Mouse (Mus musculus): ENCODE measurements around the gene Kif16b. TPM values are rescaled to one million over a fixed set of nuclear protein-coding genes. Genes with fewer than 3 reads are reported as not detected.

The Kif16b gene
- polyA plus RNA-seq, 1 experiment from 2014 or later = 3.9 TPM

- H3K36me3 ChIP-seq = no peaks in the 10 kb centered on the region
- H3K4me1 ChIP-seq (replicated peaks) = no peaks in the 10 kb centered on the region
- no peaks in the 10 kb centered on the region for H3K27me3 ChIP-seq
- H3K4me3 ChIP-seq (replicated peaks) = no peak overlapping the region
- WGBS = 90% methylated on average over 4 of the region's 4 CpGs
- no peak overlapping the region for H3K4me2 ChIP-seq (replicated peaks)
- H3K27ac ChIP-seq = no peak overlapping the region
- no peaks in the 10 kb centered on the region for H3K9me3 ChIP-seq
- H3K9ac ChIP-seq (replicated peaks) = no peak overlapping the region
- ATAC-seq = no peak
These were observed 213.3 kb downstream of the Kif16b start for GRCm38 (mm10) chr2:142687936-142688514.

GRCm38 (mm10) chr2:142682965-142683709, 218.2 kb downstream of the Kif16b start:
- no peaks in the 10 kb centered on the region for H3K27me3 ChIP-seq
- H3K4me1 ChIP-seq (replicated peaks) = no peaks in the 10 kb centered on the region
- H3K36me3 ChIP-seq = no peaks in the 10 kb centered on the region
- no peak for ATAC-seq
- no peak overlapping the region for H3K27ac ChIP-seq
- no peaks in the 10 kb centered on the region for H3K9me3 ChIP-seq
- H3K4me3 ChIP-seq (replicated peaks) = no peak overlapping the region
- no peak overlapping the region for H3K9ac ChIP-seq (replicated peaks)
- H3K4me2 ChIP-seq (replicated peaks) = no peak overlapping the region
- WGBS = 88% methylated on average over 5 of the region's 5 CpGs

- H3K4me3 ChIP-seq (replicated peaks) = no peak overlapping the region
- ATAC-seq = no peak
- no peak overlapping the region for H3K9ac ChIP-seq (replicated peaks)
- no peak overlapping the region for H3K4me2 ChIP-seq (replicated peaks)
- no peak overlapping the region for H3K27ac ChIP-seq
- no peaks in the 10 kb centered on the region; the same call in 1 of the 2 replicates for H3K36me3 ChIP-seq
- no peaks in the 10 kb centered on the region for H3K4me1 ChIP-seq (replicated peaks)
- no peaks in the 10 kb centered on the region for H3K27me3 ChIP-seq
- H3K9me3 ChIP-seq = no peaks in the 10 kb centered on the region
- WGBS = 89% methylated on average over 3 of the region's 3 CpGs
These were observed 232.9 kb downstream of the Kif16b start for GRCm38 (mm10) chr2:142668426-142668825.

GRCm38 (mm10) chr2:142651591-142651990, 249.7 kb downstream of the Kif16b start:
- no peak overlapping the region for H3K9ac ChIP-seq (replicated peaks)
- H3K4me3 ChIP-seq (replicated peaks) = no peak overlapping the region
- no peak for ATAC-seq
- no peak overlapping the region for H3K4me2 ChIP-seq (replicated peaks)
- H3K9me3 ChIP-seq = no peaks in the 10 kb centered on the region
- H3K36me3 ChIP-seq = no peaks in the 10 kb centered on the region
- no peaks in the 10 kb centered on the region for H3K27me3 ChIP-seq
- WGBS = 87% methylated on average over 7 of the region's 7 CpGs
- no peak overlapping the region for H3K27ac ChIP-seq
- 0 out of 2 replicates have a peak, but pooled peaks cover 5% of the 10 kb centered on the region for H3K4me1 ChIP-seq (replicated peaks)

GRCm38 (mm10) chr2:142648023-142648453, 253.3 kb downstream of the Kif16b start:
- Histone ChIP-seq H3K4me1 (replicated peaks) (0 out of 2 replicates have a peak, but pooled peaks cover 5% of the 10 kb centered on the region), H3K9me3 (no peaks in the 10 kb centered on the region), H3K4me2 (replicated peaks) (no peak overlapping the region), H3K9ac (replicated peaks) (no peak overlapping the region), H3K27me3 (no peaks in the 10 kb centered on the region), H3K36me3 (no peaks in the 10 kb centered on the region), H3K4me3 (replicated peaks) (no peak overlapping the region), H3K27ac (no peak overlapping the region)
- 74% methylated on average over 8 of the region's 8 CpGs for whole genome bisulfite sequencing
- ATAC-seq = no peak

- 88% methylated on average over 4 of the region's 4 CpGs for WGBS
- 0 out of 2 replicates have a peak, but pooled peaks cover 5% of the 10 kb centered on the region for H3K4me1 ChIP-seq (replicated peaks)
- no peaks in the 10 kb centered on the region for H3K36me3 ChIP-seq
- H3K9ac ChIP-seq (replicated peaks) = no peak overlapping the region
- no peak overlapping the region for H3K4me2 ChIP-seq (replicated peaks)
- no peak overlapping the region for H3K27ac ChIP-seq
- H3K9me3 ChIP-seq = no peaks in the 10 kb centered on the region
- H3K4me3 ChIP-seq (replicated peaks) = no peak overlapping the region
- no peaks in the 10 kb centered on the region for H3K27me3 ChIP-seq
- no peak for ATAC-seq
These were observed 254.5 kb downstream of the Kif16b start for GRCm38 (mm10) chr2:142646863-142647262.

- 88% methylated on average over 2 of the region's 2 CpGs for WGBS
These were observed 259.6 kb downstream of the Kif16b start for GRCm38 (mm10) chr2:142641766-142642165.

GRCm38 (mm10) chr2:142635606-142636304, 265.6 kb downstream of the Kif16b start:
- no peak overlapping the region for H3K27ac ChIP-seq
- 0 out of 2 replicates have a peak, but pooled peaks cover 3% of the 10 kb centered on the region for H3K27me3 ChIP-seq
- H3K36me3 ChIP-seq = no peaks in the 10 kb centered on the region
- no peak for ATAC-seq
- no peak overlapping the region for H3K4me3 ChIP-seq (replicated peaks)
- no peak overlapping the region for H3K9ac ChIP-seq (replicated peaks)
- no peak overlapping the region for H3K4me2 ChIP-seq (replicated peaks)
- 64% methylated on average over 7 of the region's 7 CpGs for WGBS
- H3K9me3 ChIP-seq = no peaks in the 10 kb centered on the region
- H3K4me1 ChIP-seq (replicated peaks) = peaks cover 21% of the 10 kb centered on the region

More at GRCm38 (mm10) chr2:142641766-142642165, 259.6 kb downstream of the Kif16b start:
- H3K27ac ChIP-seq = no peak overlapping the region
- H3K9me3 ChIP-seq = no peaks in the 10 kb centered on the region
- ATAC-seq = no peak
- H3K27me3 ChIP-seq = no peaks in the 10 kb centered on the region
- no peaks in the 10 kb centered on the region for H3K36me3 ChIP-seq
- H3K4me1 ChIP-seq (replicated peaks) = no peaks in the 10 kb centered on the region
- H3K4me3 ChIP-seq (replicated peaks) = no peak overlapping the region
- H3K4me2 ChIP-seq (replicated peaks) = no peak overlapping the region
- no peak overlapping the region for H3K9ac ChIP-seq (replicated peaks)

GRCm38 (mm10) chr2:142633996-142634559, 267.3 kb downstream of the Kif16b start:
- Histone ChIP-seq H3K27me3 (0 out of 2 replicates have a peak, but pooled peaks cover 3% of the 10 kb centered on the region), H3K9me3 (no peaks in the 10 kb centered on the region), H3K36me3 (no peaks in the 10 kb centered on the region), H3K4me3 (replicated peaks) (no peak overlapping the region), H3K9ac (replicated peaks) (no peak overlapping the region), H3K4me1 (replicated peaks) (peaks cover 21% of the 10 kb centered on the region), H3K4me2 (replicated peaks) (no peak overlapping the region), H3K27ac (no peak overlapping the region)
- 0 out of 2 replicates have a peak, but pooled peaks have one; percentile 20 for ATAC-seq
- WGBS = 15% methylated on average over 6 of the region's 6 CpGs

GRCm38 (mm10) chr2:142629523-142630312, 271.6 kb downstream of the Kif16b start:
- Histone ChIP-seq H3K4me1 (replicated peaks) (peaks cover 11% of the 10 kb centered on the region), H3K27ac (no peak overlapping the region), H3K4me3 (replicated peaks) (no peak overlapping the region), H3K4me2 (replicated peaks) (no peak overlapping the region), H3K36me3 (no peaks in the 10 kb centered on the region), H3K9ac (replicated peaks) (no peak overlapping the region), H3K27me3 (0 out of 2 replicates have a peak, but pooled peaks cover 3% of the 10 kb centered on the region), H3K9me3 (no peaks in the 10 kb centered on the region)
- no peak for ATAC-seq
- 90% methylated on average over 2 of the region's 2 CpGs for WGBS

GRCm38 (mm10) chr2:142625756-142626155, 275.6 kb downstream of the Kif16b start:
- 78% methylated on average over 4 of the region's 4 CpGs for WGBS
- Histone ChIP-seq H3K9me3 (no peaks in the 10 kb centered on the region), H3K4me3 (replicated peaks) (no peak overlapping the region), H3K9ac (replicated peaks) (no peak overlapping the region), H3K4me2 (replicated peaks) (no peak overlapping the region), H3K36me3 (no peaks in the 10 kb centered on the region), H3K27ac (no peak overlapping the region), H3K27me3 (no peaks in the 10 kb centered on the region), H3K4me1 (replicated peaks) (no peaks in the 10 kb centered on the region)
- no peak for ATAC-seq

Measured in midbrain, embryonic 13.5 days (tissue).